ENCODE assay signal across 33 mouse cellular contexts in the genomic region with DNA sequence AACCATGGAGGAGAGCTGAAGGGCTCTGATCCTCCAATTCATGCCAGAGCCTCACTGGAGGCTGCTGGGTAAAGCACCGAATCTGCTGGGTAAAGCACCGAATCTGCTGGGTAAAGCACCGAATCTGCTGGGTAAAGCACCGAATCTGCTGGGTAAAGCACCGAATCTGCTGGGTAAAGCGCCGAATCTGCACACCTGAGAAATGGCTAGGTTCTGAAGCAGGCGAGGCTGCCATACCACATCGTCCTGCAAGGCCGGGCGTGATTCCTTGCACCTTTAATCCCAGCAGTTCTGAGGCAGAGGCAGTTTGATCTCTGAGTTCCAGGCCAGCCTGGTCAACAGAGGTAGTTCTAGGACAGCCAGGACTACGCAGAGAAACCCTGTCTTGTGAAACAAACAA. TPM values are rescaled to one million over a fixed set of nuclear protein-coding genes. Genes with fewer than 3 reads are reported as not detected.
"Had no signal": no experiment of that assay in that cellular context is flagged by ENCODE, and none has a peak within 500 bp of the region (broad histone marks: within the 10 kb centered on the region; RNA-seq: fewer than 3 reads in every experiment).

No protein-coding gene starts in this region.

- H3K27ac ChIP-seq: gastrocnemius, adult 2 months; heart, embryonic 10.5 days; hindbrain, embryonic 10.5 days; hindbrain, embryonic 12.5 days; hindbrain, embryonic 14.5 days; intestine, embryonic 15.5 days; kidney, embryonic 15.5 days; kidney, postnatal 0 days; limb, embryonic 13.5 days; limb, embryonic 15.5 days; liver, embryonic 12.5 days; liver, embryonic 14.5 days had no signal

- H3K36me3 ChIP-seq: heart, embryonic 10.5 days; heart, embryonic 12.5 days; hindbrain, embryonic 10.5 days; hindbrain, embryonic 12.5 days; intestine, embryonic 15.5 days; kidney, embryonic 15.5 days; limb, embryonic 13.5 days; limb, embryonic 15.5 days; liver, embryonic 12.5 days had no signal

- H3K4me2 ChIP-seq: heart, embryonic 12.5 days; hindbrain, embryonic 12.5 days; hindbrain, embryonic 14.5 days; intestine, embryonic 15.5 days; kidney, embryonic 15.5 days; limb, embryonic 13.5 days; limb, embryonic 15.5 days; liver, embryonic 12.5 days had no signal

- DNase-seq: gastrocnemius, adult 2 months; gastrocnemius, postnatal 10 days; gastrocnemius, postnatal 25 days; heart, adult 18-20 months; heart, postnatal 10 days; heart, postnatal 4 days; kidney, adult 18-20 months; kidney, adult 8-10 months; kidney, postnatal 14 days; kidney, postnatal 36 days; layer of hippocampus, adult 9-11 months; layer of hippocampus, postnatal 36 days; left cerebral cortex, postnatal 4 days had no signal

- H3K27me3 ChIP-seq: heart, embryonic 12.5 days; hindbrain, embryonic 12.5 days; intestine, embryonic 15.5 days; limb, embryonic 15.5 days had no signal

- H3K9me3 ChIP-seq: heart, embryonic 10.5 days; heart, embryonic 12.5 days; hindbrain, embryonic 10.5 days; hindbrain, embryonic 12.5 days; intestine, embryonic 15.5 days; kidney, embryonic 15.5 days; limb, embryonic 15.5 days; liver, embryonic 12.5 days had no signal

- ATAC-seq: hindbrain, embryonic 16.5 days; inflammation-experienced regulatory T-cells, adult 6 months; intestine, embryonic 15.5 days; intestine, postnatal 0 days; liver, embryonic 12.5 days had no signal

- H3K9ac ChIP-seq: heart, embryonic 12.5 days; hindbrain, embryonic 12.5 days; hindbrain, embryonic 14.5 days; intestine, embryonic 15.5 days; kidney, embryonic 15.5 days; limb, embryonic 13.5 days; limb, embryonic 15.5 days; liver, embryonic 12.5 days; liver, embryonic 14.5 days had no signal

- H3K4me3 ChIP-seq: gastrocnemius, adult 2 months; heart, embryonic 10.5 days; heart, embryonic 12.5 days; hindbrain, embryonic 10.5 days; hindbrain, embryonic 12.5 days; intestine, embryonic 15.5 days; kidney, embryonic 15.5 days; limb, embryonic 13.5 days; limb, embryonic 15.5 days; liver, embryonic 12.5 days had no signal

RNA-seq across cellular contexts. Expression of a gene that starts 44.9 kb away (rescaled TPM):
- total RNA-seq: gastrocnemius, adult 2 months; gastrocnemius, postnatal 25 days; heart, adult 18-20 months; heart, postnatal 25 days; layer of hippocampus, adult 8-10 months; layer of hippocampus, postnatal 36 days; left cerebral cortex, adult 18-20 months; liver, adult 2 months had no signal
- polyA plus RNA-seq: hindbrain, embryonic 14.5 days; large intestine, adult 2 months; liver, adult 2 months had no signal

RNA-seq across cellular contexts. Expression of a gene that starts 49.4 kb away (rescaled TPM):
- total RNA-seq: gastrocnemius, adult 2 months; left cerebral cortex, adult 18-20 months; liver, adult 2 months had no signal
